Mouse (Mus musculus): ENCODE data around the gene Cntrob. TPM values are rescaled to one million over a fixed set of nuclear protein-coding genes. Genes with fewer than 3 reads are reported as not detected.

Cntrob gene
- total RNA-seq, 2 experiments from 2014 or later, result 2.5 to 3.2 TPM

DNA sequence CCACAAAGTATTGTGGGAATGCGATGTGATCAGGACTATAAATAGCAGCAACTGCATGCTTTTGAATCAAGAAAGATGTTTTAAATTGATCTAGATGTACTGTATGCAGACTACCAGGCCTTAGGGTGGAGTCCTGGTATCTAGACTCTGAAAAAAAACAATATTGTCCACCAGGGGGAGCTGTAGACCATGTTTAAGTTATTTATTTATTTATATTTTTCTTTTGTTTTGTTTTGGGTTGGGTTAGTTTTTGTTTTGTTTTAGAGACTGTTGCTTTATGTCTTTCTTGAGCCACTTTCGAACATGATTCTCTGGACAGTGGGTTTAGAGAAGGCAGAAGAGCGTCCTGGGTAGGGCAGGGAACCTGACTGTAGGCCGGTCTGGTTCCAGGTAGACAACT, 65.8 kb downstream of the Cntrob start:
- DNase-seq, result no peak
- intact Hi-C loops (cut with DNase I; ENCODE audit: low total_unique reads), result no loop called here

DNA sequence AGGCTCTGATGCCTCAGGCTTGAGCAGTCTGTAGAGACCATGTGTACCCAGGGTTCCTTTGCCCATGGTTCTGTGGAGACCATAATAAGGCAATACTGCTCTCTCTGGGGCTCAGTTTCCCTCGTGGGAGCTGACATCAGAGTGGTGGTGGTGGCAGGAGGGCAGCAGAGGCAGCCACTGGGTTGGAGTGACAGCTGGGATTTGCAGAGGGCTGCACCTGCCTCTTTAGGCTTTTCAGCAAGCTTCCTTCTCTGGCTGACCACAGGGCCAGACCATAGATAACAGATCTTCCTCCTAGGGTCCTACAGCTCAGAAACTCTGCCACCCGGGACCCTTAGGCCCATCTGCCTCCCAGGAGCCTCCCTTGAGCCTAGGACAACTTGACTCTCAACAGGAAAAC, 66.5 kb downstream of the Cntrob start:
- DNase-seq, result no peak
- intact Hi-C loops (cut with DNase I; ENCODE audit: low total_unique reads), result no loop called here

- DNase-seq, result no peak
- intact Hi-C loops (cut with DNase I; ENCODE audit: low total_unique reads), result no loop called here
These were observed 68.8 kb downstream of the Cntrob start for GRCm38 (mm10) chr11:69254808-69255207.

DNA sequence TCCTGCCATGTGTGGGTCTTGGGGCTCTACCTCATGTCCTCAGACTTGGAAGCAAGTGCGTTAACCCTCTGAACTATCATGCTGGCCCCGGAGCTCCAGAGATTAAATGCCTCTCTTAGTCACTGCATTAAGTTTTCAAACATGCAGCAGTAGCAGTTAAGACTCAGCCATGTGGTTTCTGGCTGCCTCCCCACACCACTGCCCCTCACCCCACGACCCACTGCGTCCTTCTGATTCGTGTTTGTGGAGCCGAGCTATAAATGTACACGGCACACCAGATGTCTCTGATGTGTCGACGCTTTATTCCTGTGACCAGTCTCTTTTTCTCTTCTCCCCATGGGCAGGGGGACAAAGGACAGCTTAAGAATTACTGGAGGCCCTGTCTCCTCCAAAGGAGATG, 70.4 kb downstream of the Cntrob start:
- DNase-seq, result no peak
- intact Hi-C loops (cut with DNase I; ENCODE audit: low total_unique reads), result no loop called here

- intact Hi-C loops (cut with DNase I; ENCODE audit: low total_unique reads), result no loop called here
- DNase-seq, result no peak
These were observed 71.6 kb downstream of the Cntrob start for GRCm38 (mm10) chr11:69251953-69252352.

DNA sequence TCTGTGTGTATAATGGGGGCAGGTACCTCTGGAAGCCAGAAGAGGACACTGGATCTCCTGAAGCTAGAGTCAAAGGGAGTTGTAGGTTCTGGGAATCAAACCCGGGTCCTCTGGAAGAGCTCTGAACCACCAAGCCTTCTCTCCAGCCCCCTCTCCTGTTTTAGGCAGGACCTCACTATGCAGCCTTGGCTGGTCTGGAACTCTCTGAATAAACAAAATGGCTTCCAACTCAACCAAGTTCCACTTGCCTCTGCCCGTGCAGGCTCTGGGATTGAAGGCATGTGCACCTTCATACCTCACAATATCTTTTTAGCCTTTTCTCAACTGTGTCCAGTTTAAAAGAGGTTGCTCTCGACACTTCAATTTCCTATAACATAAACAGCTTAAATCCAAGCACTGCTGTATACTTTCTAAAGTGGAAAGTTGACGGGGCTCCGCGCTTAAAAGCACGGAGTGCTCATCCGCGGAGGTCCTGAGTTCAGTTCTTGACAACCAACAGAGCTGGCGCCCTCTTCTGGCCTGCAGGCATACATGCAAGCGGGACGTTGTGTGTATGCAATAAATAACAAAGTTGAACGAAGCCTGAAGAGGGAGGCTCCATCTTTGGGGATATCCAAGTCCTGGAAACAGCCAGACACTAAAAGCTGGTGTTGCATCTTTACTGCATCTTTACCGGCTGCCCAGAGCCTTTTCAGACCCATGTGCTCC, 72.3 kb downstream of the Cntrob start:
- intact Hi-C loops (cut with DNase I; ENCODE audit: low total_unique reads), result no loop called here

DNA sequence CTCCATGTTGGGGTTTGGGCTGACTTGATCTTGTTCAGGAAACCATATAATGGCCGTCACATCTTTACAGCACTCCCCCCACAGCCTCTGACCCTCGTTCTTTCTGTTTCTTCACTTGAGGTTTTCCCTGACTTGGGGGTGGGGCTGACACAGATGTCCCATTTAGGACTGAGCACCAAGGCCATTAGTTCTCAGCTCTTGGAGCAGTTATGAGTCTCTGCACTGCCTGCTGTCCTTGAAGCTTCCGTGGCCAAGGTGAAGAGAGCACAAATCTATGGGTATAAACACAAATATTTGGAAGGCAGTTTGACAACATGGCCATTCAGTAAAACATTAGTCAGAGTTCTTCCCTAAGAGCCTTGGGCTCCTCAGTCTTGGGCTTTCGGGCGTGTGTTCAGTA, 73.5 kb downstream of the Cntrob start:
- intact Hi-C loops (cut with DNase I; ENCODE audit: low total_unique reads), result no loop called here
- DNase-seq, result no peak

More for the DNA sequence above, 72.3 kb downstream of the Cntrob start:
- no peak for DNase-seq

Other genes with a start within 250 kb of the Cntrob start
- 10 to 100 TPM; 37.9 to 39.7 TPM for gene Vamp2, start 235.3 kb downstream of the Cntrob start, total RNA-seq (2021)
- gene Per1, start 228.6 kb downstream of the Cntrob start, total RNA-seq (2021), result 10 to 100 TPM; 22.1 to 77.5 TPM
- under 1 TPM in 1 of 2 experiments, not detected in 1; 0.10 TPM for gene Hes7, start 203.4 kb downstream of the Cntrob start, total RNA-seq (2021)
- under 1 TPM in 1 of 2 experiments, not detected in 1; 0.18 TPM for gene 9130213A22Rik, start 201.2 kb downstream of the Cntrob start, total RNA-seq (2021)
- gene Aloxe3, start 197.9 kb downstream of the Cntrob start, total RNA-seq (2021), result not detected
- gene Alox12b, start 166.8 kb downstream of the Cntrob start, total RNA-seq (2021), result not detected
- not detected for gene Alox8, start 125.9 kb downstream of the Cntrob start, total RNA-seq (2021)
- not detected for gene Gucy2e, start 86.7 kb downstream of the Cntrob start, total RNA-seq (2021)
- gene Trappc1, start 205 bp upstream of the Cntrob start, total RNA-seq (2021), result 10 to 100 TPM; 52.3 to 54.1 TPM
- under 1 TPM; 0.18 to 0.24 TPM for gene Kcnab3, start 2.5 kb upstream of the Cntrob start, total RNA-seq (2021)
- gene Rnf227, start 16.7 kb upstream of the Cntrob start, total RNA-seq (2021), result under 1 TPM; 0.35 to 0.68 TPM
- 10 to 100 TPM; 25.5 to 28.7 TPM for gene Chd3, start 45.6 kb upstream of the Cntrob start, total RNA-seq (2021)
- gene Naa38, start 71.7 kb upstream of the Cntrob start, total RNA-seq (2021), result 10 to 100 TPM; 79.5 to 87.9 TPM
- 10 to 100 TPM; 19.0 to 20.7 TPM for gene Cyb5d1, start 71.9 kb upstream of the Cntrob start, total RNA-seq (2021)
- gene Tmem88, start 74.5 kb upstream of the Cntrob start, total RNA-seq (2021), result 10 to 100 TPM; 12.8 to 15.2 TPM
- gene Kdm6b, start 89.9 kb upstream of the Cntrob start, total RNA-seq (2021), result 10 to 100 TPM; 30.3 to 31.4 TPM
- under 1 TPM; 0.06 to 0.07 TPM for gene Dnah2, start 225.3 kb upstream of the Cntrob start, total RNA-seq (2021)
- 1 to 10 TPM in 1 of 2 experiments, under 1 TPM in 1; 0.71 to 1.3 TPM for gene Efnb3, start 236.4 kb upstream of the Cntrob start, total RNA-seq (2021)